Mouse (Mus musculus) adrenal gland, adult 8-10 months (tissue): ENCODE measurements around the gene Hist1h3f. TPM values are rescaled to one million over a fixed set of nuclear protein-coding genes. Genes with fewer than 3 reads are reported as not detected.
A peak's percentile ranks its signal among the peaks of the same experiment; 100 is the strongest.

Experiments used
- DNase-seq: peaks from one replicate; pipeline ENCODE4 v3.0.0; 2022
- total RNA-seq, 4 experiments: library from RNA; stranded (reverse); gene quantifications; 2 replicates each; pipeline ENCODE4 v1.2.4; 2022

The Hist1h3f gene
- 10 to 100 TPM; 16.8 to 22.6 (median 20.7) TPM for total RNA-seq

- DNase-seq = peak; percentile 54
Observed at GRCm38 (mm10) chr13:23543965-23544786, at the start of gene Hist1h3f. Gene Hist1h3f, plus strand, starts transcription at chr13:23544052.

GRCm38 (mm10) chr13:23495526-23495925 is 48.3 kb upstream of the Hist1h3f start:
- DNase-seq = no peak

- DNase-seq = no peak
Observed at GRCm38 (mm10) chr13:23497656-23498321, 46.1 kb upstream of the Hist1h3f start.

- no peak for DNase-seq
Observed at GRCm38 (mm10) chr13:23498653-23499052, 45.2 kb upstream of the Hist1h3f start.

- no peak for DNase-seq
Observed at GRCm38 (mm10) chr13:23499943-23500342, 43.9 kb upstream of the Hist1h3f start.

- no peak for DNase-seq
Observed at GRCm38 (mm10) chr13:23500424-23501200, 43.2 kb upstream of the Hist1h3f start.

GRCm38 (mm10) chr13:23501511-23501910 is 42.3 kb upstream of the Hist1h3f start:
- no peak for DNase-seq

- no peak for DNase-seq
Observed at GRCm38 (mm10) chr13:23502031-23502567, 41.8 kb upstream of the Hist1h3f start.

GRCm38 (mm10) chr13:23502916-23503315 is 40.9 kb upstream of the Hist1h3f start:
- DNase-seq = no peak

GRCm38 (mm10) chr13:23503797-23504196 is 40.1 kb upstream of the Hist1h3f start:
- no peak for DNase-seq

- no peak for DNase-seq
Observed at GRCm38 (mm10) chr13:23505662-23506345, 38.0 kb upstream of the Hist1h3f start.

- peak; percentile 26 for DNase-seq
Observed at GRCm38 (mm10) chr13:23506351-23506750, 37.5 kb upstream of the Hist1h3f start.

- no peak for DNase-seq
Observed at GRCm38 (mm10) chr13:23506819-23507515, 36.9 kb upstream of the Hist1h3f start.

- no peak for DNase-seq
Observed at GRCm38 (mm10) chr13:23510127-23510526, 33.7 kb upstream of the Hist1h3f start.

- no peak for DNase-seq
Observed at GRCm38 (mm10) chr13:23513517-23513916, 30.3 kb upstream of the Hist1h3f start.

GRCm38 (mm10) chr13:23515281-23515680 is 28.6 kb upstream of the Hist1h3f start:
- DNase-seq = no peak

- DNase-seq = no peak
Observed at GRCm38 (mm10) chr13:23515826-23516620, 27.8 kb upstream of the Hist1h3f start.

- DNase-seq = peak; percentile 48
Observed at GRCm38 (mm10) chr13:23516822-23517602, 26.8 kb upstream of the Hist1h3f start.

GRCm38 (mm10) chr13:23517603-23518294 is 26.1 kb upstream of the Hist1h3f start:
- peak; percentile 86 for DNase-seq
